Mouse (Mus musculus) intestine, postnatal 0 days (tissue): ENCODE data around the gene Ppp1cc. TPM values are rescaled to one million over a fixed set of nuclear protein-coding genes. Genes with fewer than 3 reads are reported as not detected.

Experiments
- ATAC-seq: fragments of 200-750 bp; cut with Nextera tagmentation; 2 replicates; pipeline ENCODE4 v1.8.0; 2017; ENCODE audit warnings: mild to moderate bottlenecking, moderate TSS enrichment, moderate library complexity
- H3K27ac ChIP-seq: fragments of 300-500 bp; sonication (generic); 2 replicates; pipeline ENCODE4 v1.5.1; 2014; ENCODE audit warnings: mild to moderate bottlenecking, low read depth, low read length, moderate library complexity
- H3K27me3 ChIP-seq: fragments of 300-500 bp; sonication (generic); replicated peaks from 2 replicates; pipeline ENCODE4 v1.6.1; 2014; ENCODE audit warnings: low read length, mixed read lengths; ENCODE audit not compliant: control insufficient read depth, insufficient read depth
- H3K36me3 ChIP-seq: fragments of 300-500 bp; sonication (generic); 2 replicates; pipeline ENCODE4 v1.6.1; 2014; ENCODE audit warnings: mild to moderate bottlenecking, moderate library complexity; ENCODE audit not compliant: control insufficient read depth, insufficient read depth
- H3K4me1 ChIP-seq: fragments of 300-500 bp; sonication (generic); replicated peaks from 2 replicates; pipeline ENCODE4 v1.6.1; 2014; ENCODE audit warnings: antibody characterized with exemption, low read length, mixed read lengths; ENCODE audit not compliant: control insufficient read depth, insufficient read depth
- H3K4me2 ChIP-seq: fragments of 300-500 bp; sonication (generic); replicated peaks from 2 replicates; pipeline ENCODE4 v1.6.1; 2014; ENCODE audit warnings: low read depth, mild to moderate bottlenecking, moderate library complexity
- H3K4me3 ChIP-seq: fragments of 300-500 bp; sonication (generic); 2 replicates; pipeline ENCODE4 v1.5.1; 2014; ENCODE audit warnings: low read depth, low read length
- H3K9ac ChIP-seq: fragments of 300-500 bp; sonication (generic); 2 replicates; pipeline ENCODE4 v1.6.1; 2014; ENCODE audit warnings: mild to moderate bottlenecking, low read depth, low read length
- H3K9me3 ChIP-seq: fragments of 300-500 bp; sonication (generic); 2 replicates; pipeline ENCODE4 v1.6.1; 2016; ENCODE audit warnings: mixed run types; ENCODE audit not compliant: control insufficient read depth
- CTCF ChIP-seq: sonication (generic); IDR thresholded peaks from 2 replicates; pipeline ENCODE4 v1.5.1; 2016; ENCODE audit warnings: low read depth, mild to moderate bottlenecking, control low read depth, antibody characterized with exemption, moderate library complexity
- WGBS: fragments of 180-500 bp; shearing (Covaris S2); extraction: QIAGEN DNeasy Blood & Tissue Kit; methylation state at CpG from one replicate; pipeline ENCODE4 v1.1.7; 2014; 5-methylcytosine and 5-hydroxymethylcytosine counted together
- polyA plus RNA-seq: library from polyadenylated mRNA; unstranded; fragments of >200 nt; fragmentation: Nextera tagmentation; extraction: Ambion mirVana; gene quantifications from 2 replicates; pipeline ENCODE4 v1.2.1, GENCODE M21; 2015

Gene Ppp1cc
- polyA plus RNA-seq, 1 experiment from 2014 or later = 144 TPM

DNA sequence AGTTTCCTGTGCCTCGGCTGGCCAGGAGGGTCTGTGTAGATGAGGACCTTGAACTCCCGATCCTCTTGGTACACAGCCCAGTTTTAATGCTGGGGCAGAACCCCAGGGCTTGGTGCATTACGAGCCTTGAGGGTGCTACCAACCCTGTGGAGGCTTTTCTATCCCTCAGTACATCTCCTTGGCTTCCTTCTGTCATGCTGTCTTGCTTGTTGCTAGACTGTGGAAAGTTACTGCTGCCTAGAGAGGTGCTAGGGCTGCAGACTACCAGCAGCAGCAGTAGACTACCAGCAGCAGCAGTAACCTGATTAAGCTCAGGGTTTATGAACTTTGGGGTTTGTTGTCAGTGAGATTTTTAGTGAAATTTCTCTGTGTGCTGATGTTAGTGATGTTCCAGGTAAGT, 5.9 kb downstream of the Ppp1cc start:
- H3K9ac ChIP-seq = 0 out of 2 replicates have a peak overlapping the region, but pooled peaks have one; percentile 18
- H3K4me1 ChIP-seq = peaks cover 2% of the 10 kb centered on the region; the same call in 1 of the 2 replicates
- whole genome bisulfite sequencing = 35% methylated on average over 3 of the region's 3 CpGs

DNA sequence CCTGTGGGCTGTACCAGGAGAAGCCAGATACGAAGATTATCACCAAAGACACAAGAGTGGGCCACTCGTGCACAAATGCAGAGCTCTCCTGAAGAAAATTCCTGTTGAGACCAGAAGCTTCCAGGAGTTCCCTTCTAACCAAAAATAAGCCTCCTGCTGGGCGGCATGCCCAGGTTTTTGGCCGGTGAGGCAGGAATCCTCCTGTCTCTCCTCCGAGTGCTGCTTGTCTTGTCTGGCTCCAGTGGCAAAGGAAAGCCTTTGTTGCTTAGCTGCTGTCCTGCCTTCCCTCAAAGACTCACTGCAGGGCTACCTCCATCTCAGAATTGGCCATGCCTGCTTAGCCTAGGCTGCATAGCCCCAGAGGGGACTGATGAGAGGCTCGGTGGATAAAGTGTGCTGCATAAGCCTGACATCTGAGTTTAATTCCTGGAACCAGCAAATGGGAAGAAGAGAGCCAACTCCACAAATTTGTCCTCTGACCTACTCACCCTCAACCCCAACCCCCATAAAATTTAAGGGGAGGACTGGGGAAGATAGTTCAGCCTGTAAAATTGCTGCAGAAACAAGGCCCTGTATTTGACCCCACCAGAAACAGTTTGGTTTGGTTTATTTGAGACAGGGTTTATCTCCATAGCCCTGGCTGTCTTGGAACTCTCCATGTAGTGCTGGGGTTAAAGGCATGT, 7.3 kb downstream of the Ppp1cc start:
- Histone ChIP-seq H3K4me1 (peaks cover 2% of the 10 kb centered on the region; the same call in 1 of the 2 replicates), H3K9me3 (no peaks in the 10 kb centered on the region), H3K9ac (no peak overlapping the region), H3K4me3 (no peak overlapping the region), H3K27me3 (no peaks in the 10 kb centered on the region), H3K27ac (no peak overlapping the region), H3K4me2 (no peak overlapping the region), H3K36me3 (peaks cover 38% of the 10 kb centered on the region)
- no peak for ATAC-seq
- 61% methylated on average over 6 of the region's 6 CpGs for WGBS
- no peak for TF ChIP-seq CTCF

More for the DNA sequence above, 5.9 kb downstream of the Ppp1cc start:
- Histone ChIP-seq H3K36me3 (peaks cover 25% of the 10 kb centered on the region), H3K4me3 (no peak overlapping the region), H3K9me3 (no peaks in the 10 kb centered on the region), H3K27ac (no peak overlapping the region), H3K27me3 (no peaks in the 10 kb centered on the region), H3K4me2 (no peak overlapping the region)
- no peak for TF ChIP-seq CTCF
- no peak for ATAC-seq

DNA sequence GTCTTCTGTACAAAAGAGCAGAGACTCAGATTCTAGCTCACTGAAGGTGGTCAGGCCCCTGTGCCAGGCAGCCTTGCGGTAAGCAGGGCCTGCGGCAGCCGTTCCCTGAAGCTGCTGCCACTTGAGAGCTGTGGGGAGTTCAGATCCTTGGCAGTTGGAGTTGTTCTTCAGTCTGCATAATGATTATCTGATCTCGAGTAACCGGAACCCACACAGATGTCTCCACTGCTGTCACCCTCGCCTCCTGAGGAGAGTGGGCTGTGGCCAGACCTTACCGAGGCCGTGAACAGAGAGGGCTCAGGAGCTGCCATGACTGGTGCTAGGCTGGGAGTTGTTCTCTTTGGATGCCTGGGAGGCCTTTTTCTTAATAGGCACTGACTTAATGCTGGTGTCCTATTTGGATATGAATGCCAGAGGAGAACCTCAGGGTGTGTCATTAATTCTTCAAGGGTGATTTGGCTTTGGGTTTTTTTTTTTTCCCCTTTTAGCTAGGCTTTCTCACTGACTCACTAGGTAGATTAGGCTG, 8.6 kb downstream of the Ppp1cc start:
- no peak for ATAC-seq
- peaks cover 52% of the 10 kb centered on the region for H3K36me3 ChIP-seq
- no peaks in the 10 kb centered on the region for H3K9me3 ChIP-seq
- no peaks in the 10 kb centered on the region for H3K27me3 ChIP-seq
- no peak overlapping the region for H3K9ac ChIP-seq
- TF ChIP-seq CTCF = no peak
- peaks cover 2% of the 10 kb centered on the region; the same call in 1 of the 2 replicates for H3K4me1 ChIP-seq
- 64% methylated on average over 8 of the region's 8 CpGs for WGBS
- H3K4me2 ChIP-seq = no peak overlapping the region
- H3K4me3 ChIP-seq = no peak overlapping the region
- H3K27ac ChIP-seq = no peak overlapping the region

- H3K9ac ChIP-seq = no peak overlapping the region
- no peak overlapping the region for H3K27ac ChIP-seq
- 88% methylated on average over 13 of the region's 14 CpGs for WGBS
- no peak overlapping the region for H3K4me2 ChIP-seq
- no peak for TF ChIP-seq CTCF
- no peak for ATAC-seq
- H3K27me3 ChIP-seq = no peaks in the 10 kb centered on the region
- H3K36me3 ChIP-seq = peaks cover 63% of the 10 kb centered on the region
- H3K9me3 ChIP-seq = no peaks in the 10 kb centered on the region
- no peak overlapping the region for H3K4me3 ChIP-seq
- H3K4me1 ChIP-seq = no peaks in the 10 kb centered on the region
Measured at GRCm38 (mm10) chr5:122168344-122169069, 10.4 kb downstream of the Ppp1cc start.

DNA sequence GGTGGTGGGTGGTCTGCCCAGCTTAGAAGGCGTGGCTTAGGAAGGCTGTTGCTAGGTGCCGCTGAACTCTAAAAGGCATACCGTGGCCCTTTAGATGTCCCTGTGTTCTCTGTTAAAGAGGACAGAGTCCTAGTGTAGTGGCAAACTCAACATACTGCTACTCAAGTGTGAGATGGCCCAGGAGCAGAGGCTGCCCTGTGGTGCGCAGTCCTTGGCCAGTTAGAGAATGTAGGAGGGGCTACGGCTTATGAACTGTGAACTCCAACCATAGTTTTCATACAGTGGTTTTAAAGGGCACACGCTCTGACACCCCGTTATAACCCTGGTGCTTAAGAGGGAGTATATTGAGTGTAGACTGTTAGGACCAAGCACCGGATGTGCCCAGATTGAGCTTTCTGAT, 13.0 kb downstream of the Ppp1cc start:
- Histone ChIP-seq H3K27me3 (no peaks in the 10 kb centered on the region), H3K4me2 (no peak overlapping the region), H3K4me3 (no peak overlapping the region), H3K27ac (no peak overlapping the region), H3K9ac (no peak overlapping the region), H3K9me3 (no peaks in the 10 kb centered on the region), H3K36me3 (peaks cover 71% of the 10 kb centered on the region), H3K4me1 (no peaks in the 10 kb centered on the region)
- ATAC-seq = no peak
- TF ChIP-seq CTCF = no peak
- 85% methylated on average over 8 of the region's 8 CpGs for WGBS

DNA sequence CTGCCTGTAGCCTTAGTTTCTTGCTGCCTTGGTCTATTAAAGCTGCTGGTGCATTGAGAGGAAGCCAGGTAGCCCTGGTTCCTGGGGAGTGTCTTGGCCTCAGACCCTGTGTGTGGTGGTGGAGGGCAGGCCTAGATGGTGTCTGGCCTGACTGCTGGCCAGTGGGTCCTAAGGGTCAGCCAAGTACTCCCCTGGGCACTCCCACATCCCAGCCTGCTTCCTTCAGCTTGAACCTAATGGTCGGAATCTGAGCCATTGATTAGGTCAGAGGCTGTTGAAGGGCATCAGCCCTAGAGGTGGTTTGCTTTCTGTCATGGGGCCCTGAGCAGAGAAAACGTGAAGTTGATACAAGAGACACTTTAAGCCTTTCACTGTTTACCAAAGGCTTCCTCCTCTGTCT, 17.3 kb downstream of the Ppp1cc start:
- Histone ChIP-seq H3K27ac (peak overlapping the region; percentile 8; the same call in 1 of the 2 replicates), H3K36me3 (peaks cover 40% of the 10 kb centered on the region), H3K4me1 (no peaks in the 10 kb centered on the region), H3K9ac (no peak overlapping the region), H3K9me3 (no peaks in the 10 kb centered on the region), H3K4me2 (no peak overlapping the region), H3K4me3 (no peak overlapping the region), H3K27me3 (no peaks in the 10 kb centered on the region)
- no peak for ATAC-seq
- no peak for TF ChIP-seq CTCF
- 45% methylated on average over 2 of the region's 2 CpGs for WGBS
